Mouse (Mus musculus) kidney, postnatal 0 days (tissue): ENCODE data around the gene Sh3gl2. TPM values are rescaled to one million over a fixed set of nuclear protein-coding genes. Genes with fewer than 3 reads are reported as not detected.

ENCODE experiments used
- ATAC-seq: fragments of 200-750 bp; cut with Nextera tagmentation; replicated peaks from 2 replicates; pipeline ENCODE4 v1.8.0; 2017; ENCODE audit warnings: low read depth, moderate number of reproducible peaks, moderate TSS enrichment, moderate library complexity; ENCODE audit not compliant: low FRiP score
- DNase-seq: peaks from one replicate; pipeline ENCODE4 v3.0.0-alpha.2; 2016; ENCODE audit warnings: low spot score
- H3K27ac ChIP-seq: fragments of 300-500 bp; sonication (generic); 2 replicates; pipeline ENCODE4 v1.5.1; 2014; ENCODE audit warnings: mild to moderate bottlenecking
- H3K27me3 ChIP-seq: fragments of 300-500 bp; sonication (generic); 2 replicates; pipeline ENCODE4 v1.6.1; 2014; ENCODE audit warnings: low read length, mixed read lengths; ENCODE audit not compliant: insufficient read depth
- H3K36me3 ChIP-seq: fragments of 300-500 bp; sonication (generic); 2 replicates; pipeline ENCODE4 v1.6.1; 2014; ENCODE audit warnings: low read length, mixed read lengths; ENCODE audit not compliant: insufficient read depth
- H3K4me1 ChIP-seq: fragments of 300-500 bp; sonication (generic); replicated peaks from 2 replicates; pipeline ENCODE4 v1.6.1; 2014; ENCODE audit warnings: antibody characterized with exemption, low read length, mixed read lengths; ENCODE audit not compliant: insufficient read depth
- H3K4me2 ChIP-seq: fragments of 300-500 bp; sonication (generic); 2 replicates; pipeline ENCODE4 v1.6.1; 2014; ENCODE audit warnings: mild to moderate bottlenecking, low read length, moderate library complexity, mixed read lengths
- H3K4me3 ChIP-seq: fragments of 300-500 bp; sonication (generic); replicated peaks from 2 replicates; pipeline ENCODE4 v1.5.1; 2014; ENCODE audit warnings: low read depth, low read length
- H3K9ac ChIP-seq: fragments of 300-500 bp; sonication (generic); 2 replicates; pipeline ENCODE4 v1.6.1; 2014; ENCODE audit warnings: low read depth, low read length
- H3K9me3 ChIP-seq: fragments of 300-500 bp; sonication (generic); replicated peaks from 2 replicates; pipeline ENCODE4 v1.6.1; 2016; ENCODE audit warnings: low read length, inconsistent platforms, mixed read lengths
- CTCF ChIP-seq: IDR thresholded peaks from 2 replicates; pipeline ENCODE4 v1.5.1; 2016; ENCODE audit warnings: antibody characterized with exemption, low read depth, mild to moderate bottlenecking, moderate library complexity
- WGBS: fragments of 180-500 bp; shearing (Covaris S2); extraction: QIAGEN DNeasy Blood & Tissue Kit; methylation state at CpG from one replicate; pipeline ENCODE4 v1.1.7; 2014; 5-methylcytosine and 5-hydroxymethylcytosine counted together
- polyA plus RNA-seq: library from polyadenylated mRNA; unstranded; fragments of >200 nt; fragmentation: Nextera tagmentation; extraction: Ambion mirVana; gene quantifications from 2 replicates; pipeline ENCODE4 v1.2.1, GENCODE M21; 2015

Sh3gl2 gene
- polyA plus RNA-seq, 1 experiment from 2014 or later: 22.1 TPM

DNA sequence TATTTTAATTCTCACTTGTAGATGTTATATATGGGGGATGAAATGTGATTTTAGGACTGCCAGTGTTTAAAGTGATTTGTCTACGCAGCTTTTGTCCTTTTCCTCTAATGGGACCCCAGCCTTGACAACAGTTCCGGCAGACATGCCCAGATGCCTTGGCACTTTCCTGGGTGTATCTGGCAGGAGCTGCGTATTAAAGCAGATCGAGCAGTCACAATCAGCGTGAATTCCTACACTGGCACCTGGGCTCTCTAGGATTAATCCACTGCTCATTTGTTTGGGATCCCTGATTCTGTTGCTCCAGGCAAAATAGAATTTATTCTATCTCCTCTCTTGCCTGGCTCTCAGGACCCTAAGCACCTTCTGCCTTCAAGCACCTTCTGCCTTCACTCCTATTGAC is 171.7 kb downstream of the Sh3gl2 start:
- no peak overlapping the region for H3K27ac ChIP-seq
- DNase-seq (no peak), ATAC-seq (no peak)
- no peaks in the 10 kb centered on the region for H3K4me1 ChIP-seq
- H3K36me3 ChIP-seq: no peaks in the 10 kb centered on the region
- no peak for TF ChIP-seq CTCF
- no peaks in the 10 kb centered on the region for H3K27me3 ChIP-seq
- H3K4me3 ChIP-seq: no peak overlapping the region
- H3K4me2 ChIP-seq: no peak overlapping the region
- H3K9me3 ChIP-seq: no peaks in the 10 kb centered on the region
- WGBS: 93% methylated on average over 5 of the region's 5 CpGs
- no peak overlapping the region for H3K9ac ChIP-seq

DNA sequence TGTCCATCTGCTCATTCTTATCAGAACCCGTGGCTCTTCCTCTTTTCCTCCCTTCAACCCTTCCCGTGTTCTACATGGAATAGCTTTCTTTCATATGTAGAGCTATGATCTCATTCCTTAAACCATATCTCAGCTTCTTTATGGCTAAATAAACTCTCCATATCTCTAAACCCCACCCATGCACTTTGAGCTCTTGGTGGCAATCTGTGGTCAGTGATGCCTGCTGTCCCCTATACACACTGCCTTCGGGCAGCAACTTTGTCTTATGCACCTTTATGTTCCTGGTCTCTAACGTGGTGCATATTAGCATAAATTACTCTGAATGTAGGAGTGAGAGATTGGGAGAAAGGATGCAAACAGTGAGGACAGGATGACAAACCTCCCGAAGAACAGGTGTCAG is 180.3 kb downstream of the Sh3gl2 start:
- no peak for ATAC-seq
- H3K27ac ChIP-seq: no peak overlapping the region

DNA sequence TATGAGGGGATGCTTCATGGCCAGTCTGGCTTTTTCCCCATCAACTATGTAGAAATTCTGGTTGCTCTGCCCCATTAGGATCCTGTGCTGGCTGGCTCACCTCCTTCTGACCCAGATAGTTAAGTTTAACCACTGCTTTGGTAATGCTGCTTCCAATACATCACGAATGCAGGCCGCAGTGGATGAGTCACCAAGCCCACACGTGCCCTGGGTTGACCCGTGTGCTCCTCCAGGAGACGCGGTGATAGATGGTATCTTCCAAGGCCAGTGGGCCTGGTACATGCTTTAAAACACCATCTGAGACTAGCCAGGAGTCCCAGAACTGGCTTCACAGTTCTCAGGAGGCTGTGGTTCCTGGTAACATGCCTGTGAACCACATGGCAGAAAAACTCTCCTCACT is 182.8 kb downstream of the Sh3gl2 start:
- ATAC-seq: no peak
- H3K4me2 ChIP-seq: no peak overlapping the region

More for the DNA sequence above, 180.3 kb downstream of the Sh3gl2 start:
- H3K4me1 ChIP-seq: no peaks in the 10 kb centered on the region
- no peak overlapping the region for H3K4me3 ChIP-seq
- H3K27me3 ChIP-seq: no peaks in the 10 kb centered on the region
- 80% methylated on average over 5 of the region's 5 CpGs for WGBS
- H3K36me3 ChIP-seq: no peaks in the 10 kb centered on the region
- no peaks in the 10 kb centered on the region for H3K9me3 ChIP-seq
- no peak overlapping the region for H3K4me2 ChIP-seq
- no peak for TF ChIP-seq CTCF
- DNase-seq: no peak
- H3K9ac ChIP-seq: no peak overlapping the region

DNA sequence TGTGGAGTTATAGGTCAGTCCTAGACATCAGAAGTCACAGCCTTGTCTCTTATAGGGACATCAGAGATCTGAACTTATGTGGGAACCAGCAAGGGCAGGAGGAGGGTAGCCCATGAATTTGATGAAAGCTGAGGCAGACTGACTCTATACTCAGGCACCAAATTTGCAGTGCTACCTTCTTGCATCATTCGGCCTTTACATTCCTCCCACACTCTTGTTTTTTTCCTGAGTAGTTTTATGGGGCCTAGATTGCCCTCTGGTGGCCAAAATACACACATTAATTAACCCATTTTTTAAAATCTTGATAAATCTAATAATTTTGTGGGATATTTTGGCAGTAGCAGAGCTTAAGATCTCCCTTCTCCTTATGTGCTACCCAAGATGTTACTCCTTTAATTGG is 186.9 kb downstream of the Sh3gl2 start:
- no peak for ATAC-seq
- 18% methylated on average over 1 of the region's 1 CpGs for WGBS
- Histone ChIP-seq H3K9ac (no peak overlapping the region), H3K27ac (no peak overlapping the region), H3K9me3 (no peaks in the 10 kb centered on the region), H3K4me2 (no peak overlapping the region), H3K27me3 (no peaks in the 10 kb centered on the region), H3K4me3 (no peak overlapping the region), H3K4me1 (no peaks in the 10 kb centered on the region), H3K36me3 (no peaks in the 10 kb centered on the region)
- peak; percentile 72 for TF ChIP-seq CTCF
- peak; percentile 76 for DNase-seq

More for the DNA sequence above, 182.8 kb downstream of the Sh3gl2 start:
- Histone ChIP-seq H3K4me1 (no peaks in the 10 kb centered on the region), H3K36me3 (no peaks in the 10 kb centered on the region), H3K9ac (no peak overlapping the region), H3K27me3 (no peaks in the 10 kb centered on the region), H3K27ac (no peak overlapping the region), H3K9me3 (no peaks in the 10 kb centered on the region), H3K4me3 (no peak overlapping the region)
- 89% methylated on average over 6 of the region's 6 CpGs for WGBS
- no peak for TF ChIP-seq CTCF
- DNase-seq: no peak

DNA sequence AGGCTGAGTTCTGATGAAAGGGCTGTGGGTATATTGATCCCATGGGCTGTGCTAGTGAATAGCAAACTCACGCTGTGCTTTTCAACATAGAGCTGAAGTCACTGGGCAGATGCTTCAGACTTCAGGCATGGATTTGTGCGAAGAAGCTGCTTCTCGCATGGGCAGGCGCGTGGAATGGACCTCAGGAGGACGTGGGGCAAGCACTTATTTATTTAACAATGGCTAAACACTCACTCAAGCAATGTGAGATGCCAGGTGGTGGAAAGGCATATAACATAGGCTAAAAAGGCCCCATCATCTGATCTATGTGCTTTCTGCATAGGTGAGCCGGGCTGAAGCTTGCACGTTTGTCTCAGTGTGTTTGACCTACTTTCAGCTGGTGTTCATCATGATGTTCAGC is 193.8 kb downstream of the Sh3gl2 start:
- Histone ChIP-seq H3K9me3 (no peaks in the 10 kb centered on the region), H3K4me1 (no peaks in the 10 kb centered on the region), H3K4me2 (no peak overlapping the region), H3K9ac (no peak overlapping the region), H3K27me3 (no peaks in the 10 kb centered on the region), H3K36me3 (no peaks in the 10 kb centered on the region), H3K27ac (no peak overlapping the region), H3K4me3 (no peak overlapping the region)
- whole genome bisulfite sequencing: 58% methylated on average over 8 of the region's 8 CpGs
- no peak for TF ChIP-seq CTCF
- peak; percentile 26 for DNase-seq
- 0 out of 2 replicates have a peak, but pooled peaks have one; percentile 33 for ATAC-seq

DNA sequence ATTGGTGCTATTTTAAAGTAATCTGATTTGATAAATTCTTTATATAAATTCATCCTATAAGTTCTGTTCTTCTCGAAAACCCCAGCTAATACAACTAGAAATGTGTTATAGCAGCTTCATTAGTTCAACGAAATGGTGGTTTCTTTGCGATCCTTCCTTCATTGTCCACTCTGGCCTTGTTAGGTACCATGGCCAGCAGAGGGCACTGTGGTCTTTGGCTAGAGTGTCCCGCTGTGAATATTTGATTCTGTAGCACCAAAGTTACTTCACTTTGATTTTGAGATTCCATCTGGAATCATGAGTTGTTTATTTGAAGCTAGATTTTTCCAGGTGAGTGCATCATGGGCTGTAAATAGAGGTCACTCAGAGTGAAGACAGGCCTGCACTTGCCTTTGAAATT is 197.9 kb downstream of the Sh3gl2 start:
- 28% methylated on average over 4 of the region's 4 CpGs for WGBS
- H3K36me3 ChIP-seq: no peaks in the 10 kb centered on the region
- H3K9me3 ChIP-seq: no peaks in the 10 kb centered on the region
- no peak overlapping the region for H3K4me3 ChIP-seq
- no peaks in the 10 kb centered on the region for H3K27me3 ChIP-seq
- no peaks in the 10 kb centered on the region for H3K4me1 ChIP-seq
- no peak overlapping the region for H3K4me2 ChIP-seq
- peak; percentile 89 for TF ChIP-seq CTCF
- H3K27ac ChIP-seq: no peak overlapping the region
- H3K9ac ChIP-seq: no peak overlapping the region
- no peak for ATAC-seq
- peak; percentile 90 for DNase-seq

DNA sequence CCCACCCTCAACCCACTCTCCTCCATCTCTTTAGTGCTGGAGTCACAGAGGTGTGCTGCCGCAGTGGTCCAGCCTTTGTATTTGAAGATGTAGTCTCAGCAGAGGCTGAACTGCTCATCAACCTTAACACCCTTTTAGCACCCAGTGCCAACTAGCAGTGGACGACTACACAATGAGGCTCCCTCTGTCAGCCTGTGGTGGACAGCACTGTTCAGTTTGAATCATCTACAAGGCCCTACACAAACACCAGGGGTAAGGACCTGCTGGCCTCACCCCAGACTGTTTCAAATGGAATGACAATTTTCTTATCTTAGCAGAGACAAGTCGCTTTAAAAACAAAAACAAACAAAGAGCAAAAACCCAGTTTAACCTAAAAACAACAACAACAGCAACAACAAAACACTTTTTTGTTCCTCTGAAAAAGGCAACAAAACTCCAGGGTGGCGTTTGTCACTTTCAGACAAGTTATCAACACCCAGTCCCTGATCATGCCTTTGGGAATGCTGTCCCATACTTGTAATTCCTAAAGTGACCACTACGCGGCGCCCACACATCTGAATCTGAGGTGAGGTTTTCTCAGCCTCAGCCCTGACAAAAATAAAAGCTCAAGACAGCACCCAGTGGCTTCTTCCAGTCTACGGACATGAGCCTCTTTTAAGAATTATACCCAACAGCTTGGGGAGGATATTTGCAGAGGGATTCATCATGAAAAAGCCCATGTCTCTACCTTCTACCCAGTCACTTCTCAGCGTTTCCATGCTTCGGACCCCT is 199.7 kb downstream of the Sh3gl2 start:
- no peak overlapping the region for H3K9ac ChIP-seq
- 42% methylated on average over 10 of the region's 10 CpGs for WGBS
- TF ChIP-seq CTCF: peak; percentile 86

More for the DNA sequence above, 199.7 kb downstream of the Sh3gl2 start:
- H3K27me3 ChIP-seq: no peaks in the 10 kb centered on the region
- H3K4me1 ChIP-seq: no peaks in the 10 kb centered on the region
- peak; percentile 82 for DNase-seq
- no peak overlapping the region for H3K4me3 ChIP-seq
- no peaks in the 10 kb centered on the region for H3K36me3 ChIP-seq
- peak; percentile 46; the same call in 1 of the 2 replicates for ATAC-seq
- H3K9me3 ChIP-seq: no peaks in the 10 kb centered on the region
- H3K4me2 ChIP-seq: no peak overlapping the region
- no peak overlapping the region for H3K27ac ChIP-seq
